ENCODE assay signal across 9 mouse cellular contexts in the genomic region with DNA sequence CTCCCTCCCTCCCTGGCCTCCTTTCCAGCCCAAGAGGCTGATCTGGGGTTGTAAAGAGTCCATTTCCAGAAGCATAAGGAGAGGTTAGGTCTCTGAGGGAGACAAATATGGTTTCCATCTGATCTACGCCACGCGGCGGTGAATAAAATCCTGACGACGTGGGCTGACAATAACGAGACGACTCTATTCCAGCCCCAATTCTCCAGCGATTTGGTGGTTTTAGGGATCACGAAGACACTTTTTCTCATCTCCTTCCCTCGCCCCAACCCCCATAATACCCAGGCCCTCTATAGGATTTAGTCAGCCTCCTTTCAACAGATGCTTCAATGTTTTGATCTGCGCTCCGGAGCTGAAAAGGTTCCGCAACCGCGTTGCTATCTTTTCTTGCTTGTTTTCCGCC. TPM values are rescaled to one million over a fixed set of nuclear protein-coding genes. Genes with fewer than 3 reads are reported as not detected.
DNase-seq lines count a peak whose midpoint lies in the region; ATAC-seq and TF ChIP-seq lines count a peak whose summit lies in the region.
"Had no signal": no experiment of that assay in that cellular context is flagged by ENCODE, and none has a peak within 500 bp of the region (broad histone marks: within the 10 kb centered on the region; RNA-seq: fewer than 3 reads in every experiment).

No protein-coding gene starts in this region.

- peak overlapping the region; percentile 23; the same call in 1 of the 2 replicates for H3K4me3 ChIP-seq in heart, adult 2 months
- peak overlapping the region; percentile 35 for H3K4me3 ChIP-seq in bone marrow macrophage, adult 2 months (ENCODE audit: insufficient read depth, low read length)
- H3K4me3 ChIP-seq in forebrain, postnatal 0 days (ENCODE audit: low read depth, low read length): peak overlapping the region; percentile 31
- H3K4me3 ChIP-seq in liver, postnatal 0 days (ENCODE audit: low read depth, low read length): peak overlapping the region; percentile 26

- H3K27me3 ChIP-seq in heart, adult 2 months (ENCODE audit: control insufficient read depth, insufficient read depth, low read length): peaks cover 26% of the 10 kb centered on the region
- H3K27me3 ChIP-seq in forebrain, postnatal 0 days (ENCODE audit: insufficient read depth, low read length): peaks cover 35% of the 10 kb centered on the region
- H3K27me3 ChIP-seq in liver, postnatal 0 days (ENCODE audit: insufficient read depth, low read length): peaks cover 92% of the 10 kb centered on the region

- H3K4me2 ChIP-seq in forebrain, postnatal 0 days (ENCODE audit: low read depth): peak overlapping the region; percentile 48
- peak overlapping the region; percentile 51 for H3K4me2 ChIP-seq in liver, postnatal 0 days (ENCODE audit: low read depth, low read length)

- no peak for DNase-seq in heart, adult 2 months
- DNase-seq in heart, postnatal 25 days (ENCODE audit: low spot score): no peak
- DNase-seq in forebrain, postnatal 0 days: no peak
- DNase-seq in liver, postnatal 0 days: no peak
- DNase-seq in thymus, postnatal 14 days: no peak
- DNase-seq: right cerebral cortex, adult 18-20 months had no signal

- no peaks in the 10 kb centered on the region for H3K79me2 ChIP-seq in heart, adult 2 months (replicated peaks; ENCODE audit: control insufficient read depth, insufficient read depth, low read length)

- WGBS in heart, adult 2 months: 2% methylated on average over 17 of the region's 17 CpGs
- 4% methylated on average over 17 of the region's 17 CpGs for WGBS in forebrain, postnatal 0 days
- WGBS in liver, postnatal 0 days (ENCODE audit: insufficient replicate concordance): 2% methylated on average over 17 of the region's 17 CpGs

- no peak for TF ChIP-seq POLR2A in heart, adult 2 months (IDR thresholded peaks at IDR 0.05; ENCODE audit: insufficient read depth, low read depth, low read length)
- no peak for TF ChIP-seq POLR2A in bone marrow macrophage, adult 2 months (IDR thresholded peaks at IDR 0.05; ENCODE audit: borderline replicate concordance, low read depth, low read length)

- H3K9me3 ChIP-seq in forebrain, postnatal 0 days (ENCODE audit: low read length): no peaks in the 10 kb centered on the region
- no peaks in the 10 kb centered on the region for H3K9me3 ChIP-seq in liver, postnatal 0 days (ENCODE audit: low read length)

- no peak overlapping the region for H3K27ac ChIP-seq in heart, adult 2 months
- H3K27ac ChIP-seq in bone marrow macrophage, adult 2 months (ENCODE audit: insufficient read depth, low read depth, low read length): no peak overlapping the region
- peak overlapping the region; percentile 9 for H3K27ac ChIP-seq in forebrain, postnatal 0 days (ENCODE audit: low read depth, low read length)
- no peak overlapping the region for H3K27ac ChIP-seq in liver, postnatal 0 days (ENCODE audit: low read depth)

- H3K36me3 ChIP-seq in heart, adult 2 months (ENCODE audit: control insufficient read depth, insufficient read depth, low read length): no peaks in the 10 kb centered on the region
- no peaks in the 10 kb centered on the region for H3K36me3 ChIP-seq in forebrain, postnatal 0 days (ENCODE audit: insufficient read depth)
- H3K36me3 ChIP-seq in liver, postnatal 0 days (replicated peaks; ENCODE audit: insufficient read depth, low read length): no peaks in the 10 kb centered on the region

- intact Hi-C loops in heart, adult 2 months (cut with DNase I): loop anchor here (10.0 kb wide), 3 partner anchors 217 to 563 kb away; partner anchors contain the start of genes Elp4, Immp1l and Wt1
- intact Hi-C loops in heart, postnatal 25 days (cut with DNase I): loop anchor here (10.0 kb wide), 1 partner anchor 297 kb away; no protein-coding TSS in a partner anchor

- H3K4me1 ChIP-seq in heart, adult 2 months (ENCODE audit: control insufficient read depth, insufficient read depth, low read length): no peaks in the 10 kb centered on the region
- H3K4me1 ChIP-seq in bone marrow macrophage, adult 2 months (ENCODE audit: control insufficient read depth, insufficient read depth, low read length): peaks cover 5% of the 10 kb centered on the region
- H3K4me1 ChIP-seq in forebrain, postnatal 0 days (ENCODE audit: insufficient read depth): 0 out of 2 replicates have a peak, but pooled peaks cover 5% of the 10 kb centered on the region
- H3K4me1 ChIP-seq in liver, postnatal 0 days (ENCODE audit: insufficient read depth): peaks cover 2% of the 10 kb centered on the region

- peak; percentile 20 for ATAC-seq in forebrain, postnatal 0 days
- ATAC-seq in liver, postnatal 0 days: no peak
- ATAC-seq in erythroid progenitor cell, adult 5-6 weeks (replicated peaks; ENCODE audit: low FRiP score, poor library complexity, severe bottlenecking): no peak
- no peak for ATAC-seq in CD4-positive, CD25-positive, alpha-beta regulatory T cell, adult 4 months

- no peak overlapping the region for H3K9ac ChIP-seq in heart, adult 2 months (ENCODE audit: low read depth, low read length)
- H3K9ac ChIP-seq in forebrain, postnatal 0 days: 0 out of 2 replicates have a peak overlapping the region, but pooled peaks have one; percentile 0
- H3K9ac ChIP-seq in liver, postnatal 0 days (replicated peaks): no peak overlapping the region

- no peak for TF ChIP-seq CTCF in heart, adult 2 months (IDR thresholded peaks at IDR 0.05)
- TF ChIP-seq CTCF in bone marrow macrophage, adult 2 months (IDR thresholded peaks at IDR 0.05; ENCODE audit: low read depth, low read length): no peak
- no peak for TF ChIP-seq CTCF in forebrain, postnatal 0 days (IDR thresholded peaks at IDR 0.05; ENCODE audit: low read depth)
- TF ChIP-seq CTCF in liver, postnatal 0 days (IDR thresholded peaks at IDR 0.05; ENCODE audit: low read depth): no peak

- no peak for TF ChIP-seq EP300 in heart, adult 2 months (IDR thresholded peaks at IDR 0.05; ENCODE audit: insufficient read depth, low read depth, low read length)
- no peak for TF ChIP-seq EP300 in liver, postnatal 0 days (IDR thresholded peaks at IDR 0.05; ENCODE audit: low read depth)

RNA-seq across cellular contexts. Expression of gene Pax6, which starts 19.3 kb away (rescaled TPM):
- total RNA-seq in heart, adult 2 months (2021): not detected
- not detected in 2 replicates for polyA plus RNA-seq in heart, adult 2 months (2012; rRNA removed)
- total RNA-seq in heart, postnatal 25 days (2021): not detected
- polyA plus RNA-seq in bone marrow macrophage, adult 2 months (2012; ENCODE audit: insufficient read depth, insufficient read length, missing spikeins): not detected in 2 replicates
- 19.0 and 32.9 TPM in 2 replicates for total RNA-seq in forebrain, postnatal 0 days (2014; rRNA removed)
- polyA plus RNA-seq in forebrain, postnatal 0 days (2015; fragmentation: Nextera tagmentation; extraction: Ambion mirVana): 14.6 and 19.0 TPM in 2 replicates
- polyA plus RNA-seq in liver, postnatal 0 days (2015; fragmentation: Nextera tagmentation; extraction: Ambion mirVana): not detected in 2 replicates
- not detected in 2 replicates for total RNA-seq in erythroid progenitor cell, adult 5-6 weeks (2015; ENCODE audit: low replicate concordance)
- total RNA-seq in erythroid progenitor cell, adult 5-6 weeks (2017; ENCODE audit: low replicate concordance): not detected in 2 replicates
- polyA plus RNA-seq in CD4-positive, CD25-positive, alpha-beta regulatory T cell, adult 4 months (2017; shearing (Covaris generic)): 1 to 10 TPM in 1 of 2 experiments, not detected in 1; 1.3 TPM
